Mouse (Mus musculus) heart, embryonic 10.5 days (tissue): ENCODE data around the gene St6gal1. TPM values are rescaled to one million over a fixed set of nuclear protein-coding genes. Genes with fewer than 3 reads are reported as not detected.

Experiments
- DNase-seq: peaks from one replicate; pipeline ENCODE4 v3.0.0-alpha.2; 2017; ENCODE audit warnings: low spot score
- H3K27ac ChIP-seq: fragments of 300-500 bp; sonication (generic); 2 replicates; pipeline ENCODE4 v1.5.1; 2016; ENCODE audit warnings: mild to moderate bottlenecking
- H3K27me3 ChIP-seq: fragments of 300-500 bp; sonication (generic); 2 replicates; pipeline ENCODE4 v1.6.1; 2016; ENCODE audit warnings: mild to moderate bottlenecking; ENCODE audit not compliant: poor library complexity, insufficient read depth, severe bottlenecking
- H3K36me3 ChIP-seq: fragments of 300-500 bp; sonication (generic); 2 replicates; pipeline ENCODE4 v1.6.1; 2016; ENCODE audit warnings: mild to moderate bottlenecking, moderate library complexity
- H3K4me1 ChIP-seq: fragments of 300-500 bp; sonication (generic); 2 replicates; pipeline ENCODE4 v1.6.1; 2016; ENCODE audit warnings: mild to moderate bottlenecking
- H3K4me3 ChIP-seq: fragments of 300-500 bp; sonication (generic); 2 replicates; pipeline ENCODE4 v1.5.1; 2016; ENCODE audit warnings: mild to moderate bottlenecking, moderate library complexity
- H3K9me3 ChIP-seq: fragments of 300-500 bp; sonication (generic); 2 replicates; pipeline ENCODE4 v1.6.1; 2016; ENCODE audit warnings: mild to moderate bottlenecking, moderate library complexity
- WGBS: fragments of 180-500 bp; shearing (Covaris S2); methylation state at CpG from one replicate; pipeline ENCODE4 v1.1.7; 2016; 5-methylcytosine and 5-hydroxymethylcytosine counted together
- polyA plus RNA-seq: library from polyadenylated mRNA; unstranded; fragments of >200 nt; fragmentation: Nextera tagmentation; extraction: Ambion mirVana; gene quantifications from 2 replicates; pipeline ENCODE4 v1.2.1, GENCODE M21; 2016

St6gal1 gene
- polyA plus RNA-seq, 1 experiment from 2014 or later, result 18.0 TPM

GRCm38 (mm10) chr16:23287312-23288040 is 62.9 kb downstream of the St6gal1 start:
- Histone ChIP-seq H3K4me3 (no peak overlapping the region), H3K4me1 (peaks cover 11% of the 10 kb centered on the region), H3K36me3 (0 out of 2 replicates have a peak, but pooled peaks cover 3% of the 10 kb centered on the region), H3K27me3 (no peaks in the 10 kb centered on the region), H3K9me3 (no peaks in the 10 kb centered on the region), H3K27ac (no peak overlapping the region)
- 87% methylated on average over 10 of the region's 10 CpGs for WGBS
- no peak for DNase-seq

GRCm38 (mm10) chr16:23288103-23288502 is 63.6 kb downstream of the St6gal1 start:
- Histone ChIP-seq H3K4me3 (no peak overlapping the region), H3K27ac (no peak overlapping the region)
- no peak for DNase-seq

DNA sequence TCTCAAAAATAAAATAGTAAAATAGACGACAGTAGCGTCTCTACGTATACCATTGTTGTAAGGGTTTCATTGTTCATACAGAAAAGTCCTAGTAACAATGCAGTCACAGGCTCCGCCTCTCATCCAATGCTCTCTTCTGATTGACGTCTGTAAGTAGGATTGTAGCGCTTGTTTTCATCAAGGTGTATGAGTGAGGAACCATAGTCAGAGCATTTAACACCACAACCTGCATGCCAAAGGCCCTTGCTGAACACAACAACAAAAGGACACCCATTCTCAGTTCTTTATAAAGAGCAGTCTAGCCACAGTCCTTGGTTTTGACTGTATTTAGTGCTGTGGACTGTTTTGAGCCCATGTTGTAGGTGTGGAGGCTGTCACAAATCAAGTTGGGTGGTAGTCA is 64.9 kb downstream of the St6gal1 start:
- no peak for DNase-seq
- Histone ChIP-seq H3K36me3 (0 out of 2 replicates have a peak, but pooled peaks cover 3% of the 10 kb centered on the region), H3K9me3 (no peaks in the 10 kb centered on the region), H3K27me3 (no peaks in the 10 kb centered on the region), H3K4me3 (no peak overlapping the region), H3K27ac (no peak overlapping the region), H3K4me1 (peaks cover 7% of the 10 kb centered on the region)
- WGBS, result 93% methylated on average over 6 of the region's 6 CpGs

More at GRCm38 (mm10) chr16:23288103-23288502, 63.6 kb downstream of the St6gal1 start:
- H3K9me3 ChIP-seq, result no peaks in the 10 kb centered on the region
- H3K27me3 ChIP-seq, result no peaks in the 10 kb centered on the region
- H3K36me3 ChIP-seq, result 0 out of 2 replicates have a peak, but pooled peaks cover 3% of the 10 kb centered on the region
- WGBS, result 88% methylated on average over 9 of the region's 9 CpGs
- peaks cover 11% of the 10 kb centered on the region for H3K4me1 ChIP-seq

DNA sequence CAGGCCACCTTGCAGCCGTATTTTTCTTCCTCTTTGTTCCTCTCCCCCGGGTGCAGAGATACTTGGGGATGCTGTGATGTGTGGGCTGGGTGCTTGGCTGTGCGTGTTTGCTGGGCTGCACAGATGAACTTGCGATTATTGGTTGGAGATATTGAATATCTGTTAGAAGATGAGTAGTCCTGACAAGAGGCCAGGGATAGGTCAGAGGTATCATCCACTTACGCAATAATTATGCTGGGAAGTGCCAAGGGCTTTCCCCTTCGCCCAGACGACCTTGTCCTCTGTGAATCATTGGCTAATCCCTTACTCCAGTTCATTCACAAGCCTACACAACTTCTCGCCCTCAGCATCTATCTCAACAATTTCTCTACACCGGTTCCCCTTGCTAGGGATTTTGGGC is 65.6 kb downstream of the St6gal1 start:
- no peak for DNase-seq
- Histone ChIP-seq H3K36me3 (0 out of 2 replicates have a peak, but pooled peaks cover under 1% of the 10 kb centered on the region), H3K4me3 (no peak overlapping the region)

GRCm38 (mm10) chr16:23291521-23291920 is 67.0 kb downstream of the St6gal1 start:
- H3K9me3 ChIP-seq, result no peaks in the 10 kb centered on the region
- H3K27ac ChIP-seq, result no peak overlapping the region
- H3K4me3 ChIP-seq, result no peak overlapping the region
- no peaks in the 10 kb centered on the region for H3K27me3 ChIP-seq
- WGBS, result 83% methylated on average over 5 of the region's 5 CpGs
- H3K36me3 ChIP-seq, result no peaks in the 10 kb centered on the region
- DNase-seq, result peak; percentile 25
- H3K4me1 ChIP-seq, result no peaks in the 10 kb centered on the region

More for the DNA sequence above, 65.6 kb downstream of the St6gal1 start:
- Histone ChIP-seq H3K4me1 (0 out of 2 replicates have a peak, but pooled peaks cover under 1% of the 10 kb centered on the region), H3K27me3 (no peaks in the 10 kb centered on the region), H3K27ac (no peak overlapping the region), H3K9me3 (no peaks in the 10 kb centered on the region)
- WGBS, result 84% methylated on average over 9 of the region's 9 CpGs

GRCm38 (mm10) chr16:23294236-23294635 is 69.7 kb downstream of the St6gal1 start:
- H3K4me1 ChIP-seq, result no peaks in the 10 kb centered on the region

GRCm38 (mm10) chr16:23294747-23295146 is 70.2 kb downstream of the St6gal1 start:
- 89% methylated on average over 6 of the region's 6 CpGs for WGBS
- no peaks in the 10 kb centered on the region for H3K9me3 ChIP-seq
- H3K36me3 ChIP-seq, result no peaks in the 10 kb centered on the region
- peak; percentile 10 for DNase-seq
- H3K4me3 ChIP-seq, result no peak overlapping the region
- no peaks in the 10 kb centered on the region for H3K27me3 ChIP-seq
- H3K4me1 ChIP-seq, result no peaks in the 10 kb centered on the region
- H3K27ac ChIP-seq, result no peak overlapping the region

More at GRCm38 (mm10) chr16:23294236-23294635, 69.7 kb downstream of the St6gal1 start:
- H3K27me3 ChIP-seq, result no peaks in the 10 kb centered on the region
- H3K36me3 ChIP-seq, result no peaks in the 10 kb centered on the region
- WGBS, result 80% methylated on average over 3 of the region's 3 CpGs
- no peak for DNase-seq
- H3K27ac ChIP-seq, result no peak overlapping the region
- H3K4me3 ChIP-seq, result no peak overlapping the region
- no peaks in the 10 kb centered on the region for H3K9me3 ChIP-seq

GRCm38 (mm10) chr16:23295720-23296119 is 71.2 kb downstream of the St6gal1 start:
- Histone ChIP-seq H3K4me1 (no peaks in the 10 kb centered on the region), H3K27ac (no peak overlapping the region), H3K4me3 (no peak overlapping the region), H3K9me3 (no peaks in the 10 kb centered on the region), H3K36me3 (no peaks in the 10 kb centered on the region), H3K27me3 (no peaks in the 10 kb centered on the region)
- WGBS, result 62% methylated on average over 5 of the region's 5 CpGs
- peak; percentile 47 for DNase-seq

- DNase-seq, result no peak
- 91% methylated on average over 3 of the region's 3 CpGs for WGBS
- no peaks in the 10 kb centered on the region for H3K4me1 ChIP-seq
- H3K27me3 ChIP-seq, result no peaks in the 10 kb centered on the region
- no peak overlapping the region for H3K27ac ChIP-seq
- no peak overlapping the region for H3K4me3 ChIP-seq
- H3K36me3 ChIP-seq, result no peaks in the 10 kb centered on the region
- no peaks in the 10 kb centered on the region for H3K9me3 ChIP-seq
These were observed 72.2 kb downstream of the St6gal1 start for GRCm38 (mm10) chr16:23296721-23297120.

DNA sequence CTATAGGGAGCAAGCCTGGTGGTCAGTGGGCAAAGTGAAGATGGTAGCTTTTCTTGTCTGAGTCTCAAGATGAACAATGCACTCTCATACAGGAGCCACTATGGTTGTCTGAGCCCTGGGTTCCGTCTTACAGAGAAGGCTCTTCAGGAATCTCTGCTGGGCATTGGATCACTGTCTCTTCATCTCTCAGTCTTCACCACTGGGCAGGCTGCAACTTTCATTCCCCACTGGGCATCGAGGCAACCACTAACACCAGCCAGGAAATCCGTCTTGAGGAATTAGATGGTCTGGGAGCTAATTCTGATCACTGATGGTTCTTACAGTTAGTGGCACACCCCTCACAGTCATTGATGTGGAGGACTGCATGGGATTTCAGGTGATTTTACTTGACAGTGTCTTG is 73.9 kb downstream of the St6gal1 start:
- peaks cover 3% of the 10 kb centered on the region; the same call in 1 of the 2 replicates for H3K27me3 ChIP-seq
- no peak overlapping the region for H3K27ac ChIP-seq
- no peak overlapping the region for H3K4me3 ChIP-seq
- 80% methylated on average over 3 of the region's 3 CpGs for WGBS
- no peaks in the 10 kb centered on the region for H3K36me3 ChIP-seq
- no peaks in the 10 kb centered on the region for H3K4me1 ChIP-seq
- peak; percentile 58 for DNase-seq
- no peaks in the 10 kb centered on the region for H3K9me3 ChIP-seq

DNA sequence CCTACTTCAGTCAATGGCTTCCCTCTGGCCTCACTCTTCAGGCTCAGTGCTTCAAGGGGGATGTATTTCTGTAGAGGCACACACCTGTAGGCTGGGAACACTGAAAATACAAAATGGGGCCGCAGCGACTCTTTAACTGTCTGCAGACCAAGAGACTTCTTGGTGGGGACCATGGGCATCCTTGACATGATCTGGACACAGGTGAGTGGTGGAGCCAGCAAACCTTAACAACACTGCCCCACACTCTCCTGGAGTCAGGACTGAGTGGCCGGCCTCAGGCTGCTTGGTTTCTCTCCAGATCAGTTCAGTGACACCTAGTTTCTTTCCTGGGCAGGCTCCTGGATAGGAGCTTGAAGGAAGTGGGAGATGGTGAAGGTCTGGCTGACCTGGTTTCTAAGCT is 74.4 kb downstream of the St6gal1 start:
- Histone ChIP-seq H3K27ac (no peak overlapping the region), H3K9me3 (no peaks in the 10 kb centered on the region), H3K36me3 (no peaks in the 10 kb centered on the region), H3K4me1 (no peaks in the 10 kb centered on the region), H3K27me3 (peaks cover 7% of the 10 kb centered on the region; the same call in 1 of the 2 replicates), H3K4me3 (no peak overlapping the region)
- DNase-seq, result peak; percentile 65
- 84% methylated on average over 3 of the region's 3 CpGs for WGBS

DNA sequence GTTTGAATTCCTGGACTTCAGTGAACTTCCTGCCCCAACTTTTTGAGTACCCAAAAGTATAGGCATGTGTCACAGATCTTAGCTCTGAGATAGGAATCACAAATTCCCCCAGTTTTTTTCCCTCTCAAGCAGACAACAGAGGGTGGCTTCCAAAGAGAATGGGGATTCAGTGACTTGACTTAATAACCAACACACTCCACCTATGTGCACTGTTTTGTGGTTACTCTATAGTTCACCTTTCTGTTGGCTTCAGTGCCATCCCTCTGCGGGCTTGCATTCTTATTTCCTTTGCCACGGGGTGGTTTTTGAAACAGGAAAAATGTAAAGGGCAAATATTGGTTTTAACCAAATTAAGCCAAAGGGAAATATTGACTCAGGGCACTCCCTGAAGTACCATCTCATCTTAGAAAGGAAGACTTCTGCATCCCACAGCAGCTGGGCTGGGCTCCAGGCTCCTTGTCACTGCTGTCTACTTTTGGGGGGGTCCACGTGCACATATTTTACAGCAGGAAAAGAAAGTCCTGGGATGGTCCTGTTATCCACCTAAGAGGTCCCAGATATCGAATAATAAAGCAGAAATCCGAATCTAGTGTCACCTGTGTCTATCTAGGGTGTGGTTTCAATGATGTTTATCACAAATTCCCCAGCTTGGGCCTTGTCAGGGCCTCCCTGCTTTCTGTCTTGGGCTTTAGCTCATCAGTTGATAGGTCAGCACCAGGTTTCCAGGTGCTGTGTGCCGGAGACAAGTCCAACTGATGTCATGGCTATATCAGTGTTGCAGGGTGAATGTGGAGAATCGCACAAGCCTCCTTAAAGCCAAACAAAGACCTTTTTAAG is 75.6 kb downstream of the St6gal1 start:
- no peaks in the 10 kb centered on the region for H3K4me1 ChIP-seq
- WGBS, result 88% methylated on average over 7 of the region's 7 CpGs
- DNase-seq, result peak; percentile 42
- H3K4me3 ChIP-seq, result no peak overlapping the region
- no peak overlapping the region for H3K27ac ChIP-seq
- H3K9me3 ChIP-seq, result no peaks in the 10 kb centered on the region
- H3K36me3 ChIP-seq, result no peaks in the 10 kb centered on the region
- peaks cover 15% of the 10 kb centered on the region for H3K27me3 ChIP-seq

- H3K27ac ChIP-seq, result no peak overlapping the region
- 76% methylated on average over 7 of the region's 7 CpGs for WGBS
- peaks cover 25% of the 10 kb centered on the region for H3K27me3 ChIP-seq
- no peak overlapping the region for H3K4me3 ChIP-seq
- no peaks in the 10 kb centered on the region for H3K36me3 ChIP-seq
- H3K4me1 ChIP-seq, result peaks cover 7% of the 10 kb centered on the region; the same call in 1 of the 2 replicates
- H3K9me3 ChIP-seq, result no peaks in the 10 kb centered on the region
- DNase-seq, result peak; percentile 42
These were observed 77.2 kb downstream of the St6gal1 start for GRCm38 (mm10) chr16:23301762-23302161.
